Mouse (Mus musculus) megakaryocyte, embryonic 14.5 days (primary cell): ENCODE measurements around the gene Epha10. TPM values are rescaled to one million over a fixed set of nuclear protein-coding genes. Genes with fewer than 3 reads are reported as not detected.

Source experiments
- H3K27me3 ChIP-seq: replicated peaks from 2 replicates; pipeline ENCODE3; 2012; ENCODE audit warnings: inconsistent platforms
- H3K36me3 ChIP-seq: replicated peaks from 2 replicates; pipeline ENCODE3; 2012; ENCODE audit warnings: low read length, inconsistent platforms, mixed read lengths
- H3K4me1 ChIP-seq: 2 replicates; pipeline ENCODE4 v1.6.1; 2012; ENCODE audit warnings: inconsistent platforms
- H3K4me3 ChIP-seq: replicated peaks from 2 replicates; pipeline ENCODE3; 2012; ENCODE audit warnings: moderate library complexity, mild to moderate bottlenecking, inconsistent platforms
- H3K9me3 ChIP-seq: 2 replicates; pipeline ENCODE4 v1.6.1; 2012; ENCODE audit warnings: inconsistent platforms
- FLI1 ChIP-seq: IDR thresholded peaks from 2 replicates; pipeline ENCODE4 v1.6.1; 2012; ENCODE audit warnings: low read length, inconsistent platforms, mixed read lengths
- GATA1 ChIP-seq: IDR thresholded peaks from 3 replicates; pipeline ENCODE4 v1.6.1; 2012; ENCODE audit warnings: mixed read lengths, low read length, inconsistent platforms, borderline replicate concordance
- polyA plus RNA-seq: library from polyadenylated mRNA; stranded (reverse); fragments of >175 nt; gene quantifications from 2 replicates; pipeline ENCODE4 v1.2.3, GENCODE M21; 2012; ENCODE audit warnings: low replicate concordance; ENCODE audit not compliant: insufficient read depth

The Epha10 gene
- polyA plus RNA-seq, 1 experiment = not detected

DNA sequence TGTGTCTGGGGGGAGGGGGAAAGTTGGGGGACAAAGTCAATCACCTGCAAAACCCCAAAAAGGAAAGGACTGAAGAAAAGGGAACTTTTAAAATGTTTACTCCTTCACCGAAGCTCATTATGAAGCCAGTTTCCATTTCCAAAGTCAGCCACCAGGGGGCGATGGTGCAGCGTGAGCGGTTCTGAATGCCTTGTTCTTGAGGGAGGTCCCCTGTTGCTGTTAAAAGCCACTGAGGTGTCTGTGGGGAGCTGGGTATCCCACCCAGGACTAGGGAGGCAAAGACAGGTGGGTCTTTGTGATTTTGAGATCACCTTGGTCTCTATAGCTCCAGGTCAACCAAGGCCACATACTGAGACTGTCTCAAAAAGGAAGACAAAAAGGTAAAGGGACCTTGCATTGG lies 62.3 kb downstream of the Epha10 start:
- Histone ChIP-seq H3K27me3 (no peaks in the 10 kb centered on the region), H3K36me3 (peaks cover 68% of the 10 kb centered on the region), H3K9me3 (no peaks in the 10 kb centered on the region), H3K4me3 (no peak overlapping the region), H3K4me1 (peaks cover 16% of the 10 kb centered on the region)
- TF ChIP-seq GATA1 (no peak), FLI1 (no peak)

DNA sequence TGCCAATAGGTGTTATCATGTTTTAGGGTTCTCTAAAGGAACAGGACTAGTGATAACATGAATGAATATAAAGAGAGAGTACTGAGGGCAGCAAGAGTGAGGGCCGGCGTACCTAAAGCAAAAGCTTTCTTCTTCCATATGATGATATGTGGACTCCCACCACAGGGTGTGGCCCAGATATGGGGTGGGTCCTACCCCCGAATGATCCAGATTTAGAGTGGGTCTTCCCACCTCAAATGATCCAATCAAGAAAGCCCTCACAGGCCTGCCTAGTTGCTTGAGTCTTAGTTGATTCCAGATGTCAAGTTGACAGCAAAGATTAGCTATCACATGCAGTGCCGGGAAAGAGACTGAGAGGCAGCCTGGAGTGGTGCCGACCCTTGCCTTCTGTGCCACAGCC lies 63.1 kb downstream of the Epha10 start:
- Histone ChIP-seq H3K9me3 (no peaks in the 10 kb centered on the region), H3K4me1 (peaks cover 9% of the 10 kb centered on the region), H3K27me3 (peaks cover 4% of the 10 kb centered on the region), H3K4me3 (no peak overlapping the region), H3K36me3 (peaks cover 61% of the 10 kb centered on the region)
- no peak for TF ChIP-seq FLI1
- TF ChIP-seq GATA1 = no peak

- Histone ChIP-seq H3K27me3 (peaks cover 12% of the 10 kb centered on the region), H3K4me1 (peaks cover 9% of the 10 kb centered on the region), H3K36me3 (peaks cover 51% of the 10 kb centered on the region), H3K9me3 (no peaks in the 10 kb centered on the region), H3K4me3 (no peak overlapping the region)
- no peak for TF ChIP-seq FLI1
- TF ChIP-seq GATA1 = no peak
Measured at GRCm38 (mm10) chr4:124944961-124945360, 64.3 kb downstream of the Epha10 start.

DNA sequence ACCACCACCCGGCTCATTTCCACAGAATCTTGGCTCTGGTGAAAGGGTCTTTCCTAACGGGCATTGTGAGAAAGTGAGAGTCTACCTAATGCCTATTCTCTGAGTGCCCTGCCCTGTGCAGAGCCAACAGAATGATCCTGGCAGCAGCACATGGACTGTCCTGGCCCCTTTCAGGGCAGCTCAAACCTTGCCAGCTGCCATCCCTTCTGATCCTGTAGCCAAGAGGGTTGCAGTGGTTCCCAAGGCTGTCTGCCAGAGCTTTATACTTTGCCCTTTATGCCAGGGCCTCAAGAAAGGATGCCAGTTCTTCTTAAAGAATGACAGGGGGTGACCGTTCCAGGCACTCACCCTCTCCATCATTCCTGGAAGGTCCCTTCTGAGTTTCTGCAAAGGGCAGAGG lies 68.8 kb downstream of the Epha10 start:
- H3K36me3 ChIP-seq = peaks cover 11% of the 10 kb centered on the region
- H3K4me1 ChIP-seq = peaks cover 32% of the 10 kb centered on the region
- no peak overlapping the region for H3K4me3 ChIP-seq
- H3K9me3 ChIP-seq = no peaks in the 10 kb centered on the region
- TF ChIP-seq GATA1 = no peak
- TF ChIP-seq FLI1 = no peak
- peaks cover 43% of the 10 kb centered on the region for H3K27me3 ChIP-seq

DNA sequence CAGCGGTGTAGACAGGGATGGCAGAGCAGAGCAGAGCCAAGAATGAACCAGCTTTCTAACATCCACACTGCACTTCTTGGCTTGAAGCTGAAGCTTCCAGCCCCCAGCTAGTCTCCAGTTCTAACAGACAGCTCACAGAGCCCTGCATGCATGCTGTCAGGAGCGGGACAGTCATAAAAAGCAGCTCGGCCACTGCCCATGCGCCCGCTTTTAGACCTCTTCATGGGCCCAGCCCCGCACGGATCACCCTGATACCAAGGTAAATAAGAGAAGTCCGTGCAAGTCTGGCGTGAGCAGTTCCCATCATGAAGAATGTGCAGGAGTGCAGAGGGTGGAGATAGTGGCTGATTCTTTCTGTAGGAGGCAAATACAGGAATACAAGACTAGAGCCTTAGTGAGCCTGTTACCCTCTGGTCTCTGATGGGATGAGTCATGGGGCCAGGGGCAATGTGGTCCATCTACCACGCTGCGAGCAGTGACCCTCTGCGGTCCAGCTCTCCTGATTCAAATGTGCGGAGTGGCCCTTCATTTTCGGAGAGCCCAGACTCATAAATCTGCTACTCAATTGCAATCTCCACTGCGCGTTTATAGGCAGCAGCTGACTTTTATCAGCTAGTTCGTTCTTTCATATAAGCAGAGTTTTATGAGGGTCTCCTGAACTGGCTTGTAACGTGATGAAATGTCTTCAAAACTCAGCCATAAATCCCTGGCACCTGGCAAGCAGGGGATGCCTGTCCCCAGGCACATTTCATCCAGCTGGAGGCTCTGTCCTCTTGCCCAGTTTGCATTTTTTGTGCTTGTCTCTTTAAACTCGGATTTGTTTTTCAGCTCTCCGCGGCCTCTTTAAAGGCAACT lies 69.7 kb downstream of the Epha10 start:
- Histone ChIP-seq H3K4me1 (peaks cover 30% of the 10 kb centered on the region), H3K9me3 (peaks cover 5% of the 10 kb centered on the region; the same call in 1 of the 2 replicates), H3K4me3 (no peak overlapping the region), H3K27me3 (peaks cover 52% of the 10 kb centered on the region), H3K36me3 (peaks cover 8% of the 10 kb centered on the region)
- TF ChIP-seq GATA1 (no peak), FLI1 (no peak)

GRCm38 (mm10) chr4:124951036-124951433 lies 70.3 kb downstream of the Epha10 start:
- TF ChIP-seq GATA1 = no peak
- no peak for TF ChIP-seq FLI1

DNA sequence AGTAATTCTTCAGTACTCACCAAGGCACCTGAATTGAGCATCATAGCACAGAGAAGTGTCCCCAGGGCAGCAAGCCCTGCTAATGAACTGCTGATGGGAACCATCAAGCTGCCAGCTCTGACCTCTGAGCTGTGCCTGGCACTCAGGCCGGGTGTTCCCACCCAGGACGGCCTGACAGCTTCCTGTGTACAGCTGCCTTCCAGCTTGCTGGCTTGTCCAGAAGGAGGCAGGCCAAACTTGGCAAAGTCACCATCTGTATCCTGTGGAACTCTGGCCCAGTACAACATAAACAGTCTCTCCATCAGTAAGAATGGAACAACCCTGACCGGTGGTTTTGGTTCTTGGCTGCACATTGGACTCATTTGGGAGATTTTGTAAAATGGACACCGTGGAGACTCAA lies 72.8 kb downstream of the Epha10 start:
- Histone ChIP-seq H3K4me1 (peaks cover 48% of the 10 kb centered on the region), H3K36me3 (no peaks in the 10 kb centered on the region), H3K27me3 (peaks cover 72% of the 10 kb centered on the region), H3K9me3 (peaks cover 5% of the 10 kb centered on the region; the same call in 1 of the 2 replicates), H3K4me3 (no peak overlapping the region)
- no peak for TF ChIP-seq FLI1
- no peak for TF ChIP-seq GATA1

More at GRCm38 (mm10) chr4:124951036-124951433, 70.3 kb downstream of the Epha10 start:
- peaks cover 31% of the 10 kb centered on the region for H3K4me1 ChIP-seq
- peaks cover 4% of the 10 kb centered on the region for H3K36me3 ChIP-seq
- H3K4me3 ChIP-seq = no peak overlapping the region
- peaks cover 5% of the 10 kb centered on the region; the same call in 1 of the 2 replicates for H3K9me3 ChIP-seq
- H3K27me3 ChIP-seq = peaks cover 58% of the 10 kb centered on the region

DNA sequence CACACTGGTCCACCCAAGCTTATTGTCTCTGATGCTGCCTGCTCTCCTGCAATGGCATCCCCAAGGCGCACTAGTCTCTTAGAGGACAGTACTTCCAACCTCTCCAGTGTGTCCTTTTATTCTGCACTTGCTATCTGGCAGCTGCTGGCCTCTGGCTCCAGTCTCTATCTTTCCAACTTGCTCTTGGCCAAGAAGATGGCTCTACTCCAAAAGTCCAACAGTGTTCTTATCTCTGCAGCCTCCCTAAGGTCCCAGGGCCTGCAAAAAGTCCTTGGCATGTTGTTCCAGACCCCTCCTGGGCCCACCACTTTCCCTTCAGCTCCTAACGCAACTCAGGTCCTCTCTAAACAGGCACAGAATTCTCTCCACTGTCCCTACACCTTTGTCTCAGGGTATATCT lies 76.6 kb downstream of the Epha10 start:
- peaks cover 5% of the 10 kb centered on the region; the same call in 1 of the 2 replicates for H3K9me3 ChIP-seq
- peaks cover 72% of the 10 kb centered on the region for H3K4me1 ChIP-seq
- H3K27me3 ChIP-seq = peaks cover 61% of the 10 kb centered on the region
- H3K36me3 ChIP-seq = no peaks in the 10 kb centered on the region
- no peak overlapping the region for H3K4me3 ChIP-seq
- TF ChIP-seq GATA1 (no peak), FLI1 (no peak)

DNA sequence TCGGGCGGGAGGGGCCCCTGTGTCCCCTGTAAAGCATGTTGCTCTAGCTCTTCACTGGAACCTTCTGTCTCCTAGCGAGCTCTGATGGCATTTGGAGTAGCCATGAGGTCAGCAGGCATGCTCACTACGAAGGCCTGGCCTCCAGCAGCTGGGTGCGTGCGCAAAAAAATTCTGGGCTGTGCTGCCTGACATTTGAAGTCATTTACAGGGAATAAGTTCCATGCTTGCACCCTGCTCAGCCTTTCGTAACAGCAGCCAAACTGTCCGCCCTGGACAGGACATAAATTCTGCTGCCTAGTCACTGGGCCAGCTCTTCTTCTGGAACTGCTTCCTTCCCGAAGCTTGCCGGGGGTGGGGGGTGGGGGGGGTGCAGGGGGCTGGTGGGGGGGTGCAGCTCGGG lies 78.4 kb downstream of the Epha10 start:
- H3K27me3 ChIP-seq = peaks cover 53% of the 10 kb centered on the region
- peaks cover 70% of the 10 kb centered on the region for H3K4me1 ChIP-seq
- peaks cover 8% of the 10 kb centered on the region for H3K9me3 ChIP-seq
- H3K36me3 ChIP-seq = no peaks in the 10 kb centered on the region
- no peak for TF ChIP-seq GATA1
- no peak for TF ChIP-seq FLI1
- peak overlapping the region; percentile 8 for H3K4me3 ChIP-seq

DNA sequence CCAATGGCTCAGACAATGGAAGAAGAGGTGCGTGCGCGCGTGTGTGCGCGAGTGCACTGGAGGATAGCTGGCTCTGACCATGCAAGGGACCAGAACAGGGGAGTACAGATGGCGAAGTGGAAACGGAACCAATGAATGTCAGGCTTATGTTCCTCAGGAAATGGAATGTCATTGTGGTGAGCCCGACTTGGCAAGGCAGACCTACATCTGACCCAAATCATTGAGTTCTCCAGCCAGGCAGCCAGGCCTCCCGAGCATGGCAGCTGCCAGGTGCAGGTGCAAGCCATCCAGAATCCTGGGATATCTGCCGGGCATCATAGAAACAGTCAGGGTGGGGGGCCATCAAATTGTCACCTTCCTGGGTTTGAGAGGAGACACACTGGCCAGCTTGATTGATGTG lies 80.2 kb downstream of the Epha10 start:
- Histone ChIP-seq H3K4me3 (peak overlapping the region; percentile 62), H3K27me3 (peaks cover 55% of the 10 kb centered on the region), H3K36me3 (no peaks in the 10 kb centered on the region), H3K4me1 (peaks cover 69% of the 10 kb centered on the region), H3K9me3 (peaks cover 8% of the 10 kb centered on the region)
- no peak for TF ChIP-seq GATA1
- TF ChIP-seq FLI1 = no peak
